Mouse (Mus musculus): ENCODE measurements at regions not wholly inside any gene's neighbourhood (a gene's known extent, or its start where the extent isn't known, plus 50 kb on each side); places are given as distances from the start of the nearest gene placed in this dataset.

- no peak for DNase-seq (ENCODE audit: low read depth in 3 of 3, low spot score in 3 of 3)
- H3K4me1 ChIP-seq (replicated peaks; ENCODE audit: control insufficient read depth in 2 of 2, insufficient read depth in 2 of 2, low read length in 1 of 2) = no peaks in the 10 kb centered on the region
- TF ChIP-seq EP300 (IDR thresholded peaks at IDR 0.05; ENCODE audit: low read depth) (no peak), CTCF (IDR thresholded peaks at IDR 0.05; ENCODE audit: low read depth) (no peak)
- no peaks in the 10 kb centered on the region for H3K27me3 ChIP-seq (ENCODE audit: control insufficient read depth, insufficient read depth, low read length)
- H3K4me2 ChIP-seq (ENCODE audit: low read depth) = no peak overlapping the region
- H3K36me3 ChIP-seq (replicated peaks; ENCODE audit: control insufficient read depth, insufficient read depth, low read depth) = no peaks in the 10 kb centered on the region
- no peaks in the 10 kb centered on the region for H3K9me3 ChIP-seq (ENCODE audit: control insufficient read depth, low read length)
- H3K27ac ChIP-seq = no peak overlapping the region
- ATAC-seq (ENCODE audit: insufficient read depth) = no peak
- H3K4me3 ChIP-seq (ENCODE audit: insufficient read depth in 1 of 2, low read depth in 2 of 2, low read length in 2 of 2) = no peak overlapping the region
- WGBS (ENCODE audit: insufficient replicate concordance) = 63% methylated on average over 7 of the region's 7 CpGs
- no peak overlapping the region for H3K9ac ChIP-seq (replicated peaks)
Observed at GRCm38 (mm10) chr11:91132771-91133380, 444.5 kb downstream of the Kif2b start.

- 35% methylated on average over 6 of the region's 6 CpGs for WGBS (ENCODE audit: insufficient replicate concordance)
- no peak for ATAC-seq (ENCODE audit: insufficient read depth)
- H3K4me2 ChIP-seq (ENCODE audit: low read depth) = no peak overlapping the region
- no peak overlapping the region for H3K27ac ChIP-seq
- TF ChIP-seq EP300 (IDR thresholded peaks at IDR 0.05; ENCODE audit: low read depth) (no peak), CTCF (IDR thresholded peaks at IDR 0.05; ENCODE audit: low read depth) (no peak)
- H3K9ac ChIP-seq (replicated peaks) = no peak overlapping the region
- DNase-seq (ENCODE audit: low read depth in 3 of 3, low spot score in 3 of 3) = no peak
- H3K27me3 ChIP-seq (ENCODE audit: control insufficient read depth, insufficient read depth, low read length) = no peaks in the 10 kb centered on the region
- H3K9me3 ChIP-seq (ENCODE audit: control insufficient read depth, low read length) = no peaks in the 10 kb centered on the region
- no peak overlapping the region for H3K4me3 ChIP-seq (ENCODE audit: insufficient read depth in 1 of 2, low read depth in 2 of 2, low read length in 2 of 2)
- H3K36me3 ChIP-seq (replicated peaks; ENCODE audit: control insufficient read depth, insufficient read depth, low read depth) = no peaks in the 10 kb centered on the region
- H3K4me1 ChIP-seq (replicated peaks; ENCODE audit: control insufficient read depth in 2 of 2, insufficient read depth in 2 of 2, low read length in 1 of 2) = no peaks in the 10 kb centered on the region
Observed at GRCm38 (mm10) chr11:91131960-91132359, 443.8 kb upstream of the Tom1l1 start.

GRCm38 (mm10) chr11:91098186-91098585 is 410.0 kb upstream of the Tom1l1 start:
- no peak overlapping the region for H3K4me2 ChIP-seq (ENCODE audit: low read depth)
- DNase-seq (ENCODE audit: low read depth in 3 of 3, low spot score in 3 of 3) = no peak
- H3K9me3 ChIP-seq (ENCODE audit: control insufficient read depth, low read length) = no peaks in the 10 kb centered on the region

GRCm38 (mm10) chr11:91097552-91097951 is 409.4 kb upstream of the Tom1l1 start:
- WGBS (ENCODE audit: insufficient replicate concordance) = 64% methylated on average over 3 of the region's 3 CpGs
- H3K4me2 ChIP-seq (ENCODE audit: low read depth) = no peak overlapping the region
- H3K27me3 ChIP-seq (ENCODE audit: control insufficient read depth, insufficient read depth, low read length) = no peaks in the 10 kb centered on the region
- no peak overlapping the region for H3K27ac ChIP-seq
- no peak for ATAC-seq (ENCODE audit: insufficient read depth)
- TF ChIP-seq CTCF (IDR thresholded peaks at IDR 0.05; ENCODE audit: low read depth) (no peak), EP300 (IDR thresholded peaks at IDR 0.05; ENCODE audit: low read depth) (no peak)
- no peaks in the 10 kb centered on the region for H3K9me3 ChIP-seq (ENCODE audit: control insufficient read depth, low read length)
- no peak overlapping the region for H3K9ac ChIP-seq (replicated peaks)
- H3K4me1 ChIP-seq (replicated peaks; ENCODE audit: control insufficient read depth in 2 of 2, insufficient read depth in 2 of 2, low read length in 1 of 2) = no peaks in the 10 kb centered on the region
- DNase-seq (ENCODE audit: low read depth in 3 of 3, low spot score in 3 of 3) = no peak
- no peak overlapping the region for H3K4me3 ChIP-seq (ENCODE audit: insufficient read depth in 1 of 2, low read depth in 2 of 2, low read length in 2 of 2)
- H3K36me3 ChIP-seq (replicated peaks; ENCODE audit: control insufficient read depth, insufficient read depth, low read depth) = no peaks in the 10 kb centered on the region

More at GRCm38 (mm10) chr11:91098186-91098585, 410.0 kb upstream of the Tom1l1 start:
- TF ChIP-seq EP300 (IDR thresholded peaks at IDR 0.05; ENCODE audit: low read depth) (no peak), CTCF (IDR thresholded peaks at IDR 0.05; ENCODE audit: low read depth) (no peak)
- no peak overlapping the region for H3K9ac ChIP-seq (replicated peaks)
- no peaks in the 10 kb centered on the region for H3K36me3 ChIP-seq (replicated peaks; ENCODE audit: control insufficient read depth, insufficient read depth, low read depth)
- H3K27me3 ChIP-seq (ENCODE audit: control insufficient read depth, insufficient read depth, low read length) = no peaks in the 10 kb centered on the region
- 44% methylated on average over 5 of the region's 5 CpGs for WGBS (ENCODE audit: insufficient replicate concordance)
- no peak overlapping the region for H3K27ac ChIP-seq
- no peak for ATAC-seq (ENCODE audit: insufficient read depth)
- no peaks in the 10 kb centered on the region for H3K4me1 ChIP-seq (replicated peaks; ENCODE audit: control insufficient read depth in 2 of 2, insufficient read depth in 2 of 2, low read length in 1 of 2)
- H3K4me3 ChIP-seq (ENCODE audit: insufficient read depth in 1 of 2, low read depth in 2 of 2, low read length in 2 of 2) = no peak overlapping the region

GRCm38 (mm10) chr11:91096000-91096652 is 408.0 kb upstream of the Tom1l1 start:
- DNase-seq (ENCODE audit: low read depth in 3 of 3, low spot score in 3 of 3) (no peak), ATAC-seq (ENCODE audit: insufficient read depth) (no peak)
- Histone ChIP-seq H3K4me1 (replicated peaks; ENCODE audit: control insufficient read depth in 2 of 2, insufficient read depth in 2 of 2, low read length in 1 of 2) (no peaks in the 10 kb centered on the region), H3K4me3 (ENCODE audit: insufficient read depth in 1 of 2, low read depth in 2 of 2, low read length in 2 of 2) (no peak overlapping the region), H3K9me3 (ENCODE audit: control insufficient read depth, low read length) (no peaks in the 10 kb centered on the region), H3K27ac (no peak overlapping the region), H3K4me2 (ENCODE audit: low read depth) (no peak overlapping the region), H3K27me3 (ENCODE audit: control insufficient read depth, insufficient read depth, low read length) (no peaks in the 10 kb centered on the region), H3K9ac (replicated peaks) (no peak overlapping the region), H3K36me3 (replicated peaks; ENCODE audit: control insufficient read depth, insufficient read depth, low read depth) (no peaks in the 10 kb centered on the region)
- TF ChIP-seq CTCF (IDR thresholded peaks at IDR 0.05; ENCODE audit: low read depth) = no peak
- TF ChIP-seq EP300 (IDR thresholded peaks at IDR 0.05; ENCODE audit: low read depth) = no peak
- 62% methylated on average over 12 of the region's 12 CpGs for WGBS (ENCODE audit: insufficient replicate concordance)
